Mouse (Mus musculus): ENCODE results near the gene Mlip. TPM values are rescaled to one million over a fixed set of nuclear protein-coding genes. Genes with fewer than 3 reads are reported as not detected.

Gene Mlip
- polyA plus RNA-seq (2015; fragmentation: Nextera tagmentation; extraction: Ambion mirVana): 72.8 and 94.7 TPM in 2 replicates

DNA sequence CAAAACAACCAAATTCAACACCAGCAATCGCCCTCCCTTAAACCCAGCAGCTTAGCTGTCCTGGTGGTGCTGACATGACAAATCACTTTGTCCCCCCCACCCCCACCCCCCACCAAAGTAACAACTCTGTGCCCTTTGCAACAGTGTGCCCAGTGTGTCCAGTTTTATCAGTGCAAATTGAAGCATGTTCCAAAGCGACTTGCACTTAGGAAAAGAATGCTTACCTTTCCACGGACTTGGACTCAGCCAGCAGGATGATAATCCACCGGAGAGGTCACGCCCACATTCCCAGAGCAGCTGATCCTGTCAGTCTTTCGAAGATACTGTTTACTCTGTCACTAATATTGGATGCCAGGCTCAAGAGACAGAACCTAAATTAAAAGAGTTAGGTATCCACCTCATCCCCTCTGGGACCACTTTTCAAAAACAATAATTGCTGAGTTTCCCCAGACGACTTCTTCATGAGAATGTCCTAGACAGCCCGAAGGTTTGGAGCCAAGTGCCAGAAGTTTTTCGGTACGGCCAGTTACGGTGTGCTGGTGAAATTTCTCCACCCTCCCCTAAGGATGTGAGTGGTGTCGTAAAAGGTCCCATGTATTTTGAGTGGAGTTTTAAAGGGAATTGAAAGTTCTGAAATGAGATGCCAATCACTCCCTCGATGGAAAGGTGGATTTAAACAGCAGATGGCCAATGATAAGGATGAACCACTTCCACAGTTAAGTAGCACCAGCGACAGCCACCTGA, at the start of gene Mlip:
Mlip (minus strand) TSS at position 538 of the 744 bp plus-strand sequence.
- no peaks in the 10 kb centered on the region for H3K9me3 ChIP-seq (replicated peaks)
- 23% methylated on average over 14 of the region's 14 CpGs for WGBS
- H3K9ac ChIP-seq: no peak within 1 kb of the TSS
- peak; percentile 59; the same call in 1 of the 2 replicates for ATAC-seq (replicated peaks; ENCODE audit: insufficient number of reproducible peaks, insufficient read depth, low FRiP score, low read depth)
- H3K27me3 ChIP-seq: no peaks in the 10 kb centered on the region
- H3K4me3 ChIP-seq: peak within 1 kb of the TSS; percentile 23
- peak within 1 kb of the TSS; percentile 58 for H3K27ac ChIP-seq
- peak within 1 kb of the TSS; percentile 44 for H3K4me2 ChIP-seq
- 0 out of 2 replicates have a peak, but pooled peaks cover 2% of the 10 kb centered on the region for H3K4me1 ChIP-seq (replicated peaks)
- H3K36me3 ChIP-seq: no peaks in the 10 kb centered on the region

DNA sequence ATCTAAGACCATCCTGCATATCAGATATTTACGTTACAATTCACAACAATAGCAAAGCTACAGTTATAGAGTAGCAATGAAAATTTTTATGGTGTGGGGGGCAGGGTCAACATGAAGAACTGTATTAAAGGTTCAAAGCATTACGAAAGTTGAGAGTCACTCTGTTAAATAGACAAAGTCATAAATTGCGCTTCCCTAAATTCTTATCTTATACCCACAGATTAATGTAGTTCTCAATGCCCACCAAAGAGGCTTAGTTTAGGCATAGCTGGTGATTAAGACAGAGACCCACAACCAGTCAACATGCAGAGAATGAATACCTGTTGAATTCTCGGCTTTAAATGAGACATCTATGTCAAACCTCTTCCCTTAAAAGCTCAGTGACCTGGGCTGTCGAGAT, 47.0 kb upstream of the Mlip start:
- Histone ChIP-seq H3K27me3 (no peaks in the 10 kb centered on the region), H3K4me3 (no peak overlapping the region), H3K4me2 (no peak overlapping the region), H3K27ac (no peak overlapping the region), H3K9me3 (replicated peaks) (no peaks in the 10 kb centered on the region), H3K9ac (no peak overlapping the region), H3K36me3 (no peaks in the 10 kb centered on the region), H3K4me1 (replicated peaks) (no peaks in the 10 kb centered on the region)
- 92% methylated on average over 5 of the region's 5 CpGs for WGBS
- ATAC-seq (replicated peaks; ENCODE audit: insufficient number of reproducible peaks, insufficient read depth, low FRiP score, low read depth): no peak

DNA sequence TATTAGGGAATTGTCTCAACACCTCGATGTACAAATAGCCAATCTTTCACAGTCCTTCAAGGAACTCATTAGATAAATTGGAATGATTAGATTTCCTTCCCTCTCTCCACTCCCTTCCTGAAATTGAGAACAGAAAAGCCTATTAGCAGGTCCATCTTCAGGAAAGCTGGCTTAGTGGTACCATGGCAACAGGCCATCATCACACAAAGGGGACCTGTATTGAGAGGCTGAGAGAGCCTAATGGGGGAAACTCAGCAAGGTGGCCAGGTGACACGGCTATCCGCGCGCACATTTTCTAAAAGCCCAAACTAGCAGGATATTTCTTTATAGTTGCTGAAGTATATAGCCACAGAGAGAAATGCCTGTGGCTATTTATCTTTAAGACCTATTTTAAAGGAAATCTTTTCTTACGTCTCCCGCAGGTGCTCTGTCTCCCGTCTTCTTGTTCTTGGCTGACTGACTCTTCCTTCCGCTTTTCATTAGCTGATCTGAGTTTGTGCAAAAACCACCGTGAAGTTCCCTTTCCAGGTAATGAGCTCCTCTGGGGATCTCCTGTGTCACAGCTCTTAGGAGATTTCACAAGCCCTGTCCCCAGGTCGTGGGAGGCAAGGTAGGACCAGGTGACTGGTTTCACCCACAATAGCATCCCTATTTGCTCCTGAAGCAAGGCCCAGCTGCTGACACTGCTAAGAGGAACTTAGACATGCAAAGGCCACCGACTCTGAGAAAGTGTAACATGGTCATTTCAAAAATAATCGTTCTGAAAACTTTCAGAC, 46.3 kb upstream of the Mlip start:
- 75% methylated on average over 13 of the region's 13 CpGs for WGBS
- no peak overlapping the region for H3K4me3 ChIP-seq
- no peaks in the 10 kb centered on the region for H3K36me3 ChIP-seq
- H3K9me3 ChIP-seq (replicated peaks): no peaks in the 10 kb centered on the region
- no peak overlapping the region for H3K27ac ChIP-seq
- H3K9ac ChIP-seq: no peak overlapping the region
- no peak for ATAC-seq (replicated peaks; ENCODE audit: insufficient number of reproducible peaks, insufficient read depth, low FRiP score, low read depth)
- H3K4me2 ChIP-seq: no peak overlapping the region
- no peaks in the 10 kb centered on the region for H3K4me1 ChIP-seq (replicated peaks)
- H3K27me3 ChIP-seq: no peaks in the 10 kb centered on the region

DNA sequence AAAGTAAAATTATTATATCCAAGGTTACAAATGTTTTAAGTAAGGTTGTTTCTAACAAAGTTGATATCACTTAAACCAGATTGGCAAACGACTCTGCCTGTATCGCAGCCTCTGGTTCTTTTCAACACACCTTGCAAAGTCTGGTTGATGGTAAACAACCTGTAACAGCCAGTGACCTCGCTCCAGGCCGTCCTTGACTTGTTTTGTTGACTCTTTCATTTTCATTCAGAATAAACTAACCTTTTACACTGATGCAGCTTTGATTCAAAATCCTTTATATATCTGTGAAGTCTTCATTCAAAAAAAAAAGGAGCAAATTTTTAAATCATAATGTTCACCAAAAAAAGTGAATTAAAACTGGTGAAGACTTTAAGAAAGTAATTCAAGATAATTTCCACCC, 44.3 kb upstream of the Mlip start:
- no peak for ATAC-seq (replicated peaks; ENCODE audit: insufficient number of reproducible peaks, insufficient read depth, low FRiP score, low read depth)
- Histone ChIP-seq H3K36me3 (no peaks in the 10 kb centered on the region), H3K4me1 (replicated peaks) (no peaks in the 10 kb centered on the region), H3K4me3 (no peak overlapping the region), H3K9me3 (replicated peaks) (no peaks in the 10 kb centered on the region), H3K4me2 (no peak overlapping the region), H3K9ac (no peak overlapping the region), H3K27me3 (no peaks in the 10 kb centered on the region), H3K27ac (no peak overlapping the region)
- 56% methylated on average over 4 of the region's 4 CpGs for WGBS

DNA sequence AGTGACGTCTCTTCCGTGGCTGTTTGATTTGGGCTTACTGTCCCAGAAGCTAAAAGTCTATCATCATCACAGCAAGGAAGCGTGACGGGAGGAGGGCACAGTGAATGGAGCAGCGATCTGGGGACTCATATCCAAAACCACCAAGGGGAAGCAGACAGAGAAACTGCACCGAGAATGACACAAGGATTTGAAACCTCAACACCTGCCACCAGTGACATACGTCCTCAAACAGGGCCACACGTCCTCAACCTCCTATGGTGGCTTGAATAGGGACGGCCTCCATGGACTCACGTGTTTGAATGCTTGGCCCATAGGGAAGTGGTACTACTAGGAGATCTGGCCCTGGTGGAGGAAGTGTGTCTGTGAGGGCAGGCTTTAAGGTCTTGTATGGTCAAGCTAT, 38.5 kb upstream of the Mlip start:
- ATAC-seq (replicated peaks; ENCODE audit: insufficient number of reproducible peaks, insufficient read depth, low FRiP score, low read depth): no peak
- Histone ChIP-seq H3K27ac (no peak overlapping the region), H3K9me3 (replicated peaks) (no peaks in the 10 kb centered on the region), H3K4me1 (replicated peaks) (no peaks in the 10 kb centered on the region; the same call in 1 of the 2 replicates), H3K9ac (no peak overlapping the region), H3K27me3 (no peaks in the 10 kb centered on the region), H3K36me3 (no peaks in the 10 kb centered on the region), H3K4me2 (no peak overlapping the region), H3K4me3 (no peak overlapping the region)
- 92% methylated on average over 10 of the region's 10 CpGs for WGBS

DNA sequence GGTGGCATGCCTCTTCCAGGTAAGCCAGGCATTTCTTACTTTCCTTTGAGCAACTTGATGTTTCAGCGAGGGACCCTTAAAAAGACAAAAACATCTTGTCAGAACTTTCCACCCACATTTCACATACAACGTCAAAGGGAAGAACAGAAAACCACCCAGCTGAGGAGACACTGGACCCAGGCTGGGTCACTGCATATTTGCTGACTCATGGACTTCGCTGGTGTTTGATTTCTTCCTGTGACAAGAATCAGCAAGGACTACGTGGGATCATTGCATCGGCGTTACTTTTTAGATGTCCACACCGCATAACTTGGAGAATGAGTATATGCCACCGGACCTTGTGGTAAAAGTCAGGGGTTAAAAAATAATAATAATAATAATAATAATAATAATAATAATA, 36.2 kb upstream of the Mlip start:
- H3K9me3 ChIP-seq (replicated peaks): no peaks in the 10 kb centered on the region
- no peak overlapping the region for H3K27ac ChIP-seq
- 87% methylated on average over 8 of the region's 8 CpGs for WGBS
- H3K9ac ChIP-seq: no peak overlapping the region
- H3K27me3 ChIP-seq: no peaks in the 10 kb centered on the region
- no peak overlapping the region for H3K4me3 ChIP-seq
- ATAC-seq (replicated peaks; ENCODE audit: insufficient number of reproducible peaks, insufficient read depth, low FRiP score, low read depth): no peak
- H3K4me1 ChIP-seq (replicated peaks): peaks cover 7% of the 10 kb centered on the region
- H3K36me3 ChIP-seq: no peaks in the 10 kb centered on the region
- no peak overlapping the region for H3K4me2 ChIP-seq

DNA sequence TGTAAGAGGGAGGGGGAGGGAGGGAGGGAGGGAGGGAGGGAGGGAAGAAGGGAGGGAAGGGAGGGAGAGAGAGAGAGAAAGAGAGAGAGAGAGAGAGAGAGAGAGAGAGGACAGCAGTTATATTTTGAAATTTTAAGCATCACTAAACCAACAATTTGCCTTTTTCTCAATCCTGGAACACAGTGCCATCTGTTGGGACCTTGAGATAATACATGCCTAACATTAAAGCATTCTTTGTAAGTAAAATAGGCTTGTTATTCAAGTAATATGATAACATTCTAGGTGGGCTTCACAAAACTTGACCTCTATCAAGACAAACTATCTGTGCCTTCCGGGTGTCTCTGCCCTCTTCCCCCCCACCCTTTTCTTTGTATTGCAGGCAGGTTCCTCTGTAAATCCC, 34.0 kb upstream of the Mlip start:
- ATAC-seq (replicated peaks; ENCODE audit: insufficient number of reproducible peaks, insufficient read depth, low FRiP score, low read depth): no peak
- H3K27ac ChIP-seq: no peak overlapping the region
- 29% methylated on average over 1 of the region's 1 CpGs for WGBS
- H3K36me3 ChIP-seq: no peaks in the 10 kb centered on the region
- no peak overlapping the region for H3K4me3 ChIP-seq
- H3K9me3 ChIP-seq (replicated peaks): no peaks in the 10 kb centered on the region
- H3K4me2 ChIP-seq: no peak overlapping the region
- no peaks in the 10 kb centered on the region for H3K27me3 ChIP-seq
- no peak overlapping the region for H3K9ac ChIP-seq
- peaks cover 7% of the 10 kb centered on the region for H3K4me1 ChIP-seq (replicated peaks)

DNA sequence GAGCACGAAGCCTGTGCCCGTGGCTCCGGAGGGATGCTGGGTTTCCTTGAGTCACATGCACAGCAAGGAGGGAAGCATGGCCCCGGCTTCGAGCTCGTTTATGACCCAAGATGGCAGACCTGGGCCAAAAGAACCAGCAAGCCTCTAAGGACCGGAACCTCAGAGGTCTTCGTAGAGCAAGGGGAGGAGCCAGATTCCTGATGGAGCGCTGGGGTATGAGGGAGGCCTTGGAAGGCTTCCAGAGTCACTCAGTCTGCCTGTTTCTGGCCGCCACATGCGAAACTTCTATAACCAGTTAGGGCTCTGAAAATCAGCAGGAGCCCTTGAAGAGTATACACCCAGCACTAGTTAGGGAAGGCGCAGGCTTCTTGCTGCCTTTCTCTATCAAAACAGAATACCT, 32.8 kb upstream of the Mlip start:
- WGBS: 50% methylated on average over 12 of the region's 12 CpGs
- H3K27me3 ChIP-seq: no peaks in the 10 kb centered on the region
- no peak overlapping the region for H3K9ac ChIP-seq
- no peaks in the 10 kb centered on the region for H3K9me3 ChIP-seq (replicated peaks)
- H3K4me1 ChIP-seq (replicated peaks): peaks cover 7% of the 10 kb centered on the region
- peak overlapping the region; percentile 32 for H3K27ac ChIP-seq
- ATAC-seq (replicated peaks; ENCODE audit: insufficient number of reproducible peaks, insufficient read depth, low FRiP score, low read depth): peak; percentile 32; the same call in 1 of the 2 replicates
- H3K4me2 ChIP-seq: peak overlapping the region; percentile 60
- H3K4me3 ChIP-seq: peak overlapping the region; percentile 30
- H3K36me3 ChIP-seq: no peaks in the 10 kb centered on the region

DNA sequence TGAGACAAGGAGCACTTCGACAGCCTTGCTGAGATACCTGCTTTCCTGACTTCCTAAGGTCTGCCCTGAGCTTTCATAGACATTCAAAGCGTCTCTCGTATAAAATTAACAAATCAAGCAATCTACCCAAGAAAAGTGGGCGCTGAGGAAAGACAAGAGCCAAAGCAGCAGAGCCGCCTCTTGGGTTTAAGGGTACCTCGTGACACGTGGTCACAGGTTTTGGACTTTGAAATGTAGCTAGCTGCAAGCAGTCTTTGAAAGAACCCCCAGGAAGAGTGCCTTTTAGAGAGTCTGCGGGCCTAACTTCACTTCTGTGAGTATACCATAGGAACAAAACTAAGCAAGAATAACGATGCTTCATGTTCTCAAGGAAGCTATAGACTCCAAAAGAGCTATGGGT, 31.9 kb upstream of the Mlip start:
- Histone ChIP-seq H3K4me3 (no peak overlapping the region), H3K36me3 (no peaks in the 10 kb centered on the region), H3K4me2 (no peak overlapping the region), H3K9ac (no peak overlapping the region), H3K27ac (no peak overlapping the region), H3K9me3 (replicated peaks) (no peaks in the 10 kb centered on the region), H3K4me1 (replicated peaks) (peaks cover 7% of the 10 kb centered on the region), H3K27me3 (no peaks in the 10 kb centered on the region)
- no peak for ATAC-seq (replicated peaks; ENCODE audit: insufficient number of reproducible peaks, insufficient read depth, low FRiP score, low read depth)
- 83% methylated on average over 9 of the region's 9 CpGs for WGBS

DNA sequence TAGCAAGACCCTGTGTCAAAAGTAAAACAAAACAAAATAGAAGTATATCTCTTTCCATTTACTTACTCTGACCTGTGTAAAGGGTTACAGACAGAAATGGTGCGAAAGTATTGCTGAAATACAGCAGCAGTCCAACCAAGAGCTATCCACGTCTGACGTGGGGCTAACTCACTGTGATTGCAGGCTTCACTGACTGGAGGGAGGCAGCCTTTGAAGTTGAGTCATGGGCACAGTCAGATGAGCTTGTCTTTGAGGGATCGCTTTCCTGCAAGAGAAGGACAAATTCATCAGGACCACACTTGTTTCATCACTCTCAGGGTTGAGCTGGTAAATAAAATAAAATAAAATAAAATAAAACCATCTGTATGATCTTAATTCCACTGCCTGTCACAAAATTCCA, 31.2 kb upstream of the Mlip start:
- Histone ChIP-seq H3K27me3 (no peaks in the 10 kb centered on the region), H3K4me1 (replicated peaks) (peaks cover 7% of the 10 kb centered on the region), H3K27ac (no peak overlapping the region), H3K36me3 (no peaks in the 10 kb centered on the region), H3K4me3 (no peak overlapping the region), H3K9ac (no peak overlapping the region), H3K9me3 (replicated peaks) (no peaks in the 10 kb centered on the region), H3K4me2 (no peak overlapping the region)
- WGBS: 74% methylated on average over 4 of the region's 4 CpGs
- no peak for ATAC-seq (replicated peaks; ENCODE audit: insufficient number of reproducible peaks, insufficient read depth, low FRiP score, low read depth)

DNA sequence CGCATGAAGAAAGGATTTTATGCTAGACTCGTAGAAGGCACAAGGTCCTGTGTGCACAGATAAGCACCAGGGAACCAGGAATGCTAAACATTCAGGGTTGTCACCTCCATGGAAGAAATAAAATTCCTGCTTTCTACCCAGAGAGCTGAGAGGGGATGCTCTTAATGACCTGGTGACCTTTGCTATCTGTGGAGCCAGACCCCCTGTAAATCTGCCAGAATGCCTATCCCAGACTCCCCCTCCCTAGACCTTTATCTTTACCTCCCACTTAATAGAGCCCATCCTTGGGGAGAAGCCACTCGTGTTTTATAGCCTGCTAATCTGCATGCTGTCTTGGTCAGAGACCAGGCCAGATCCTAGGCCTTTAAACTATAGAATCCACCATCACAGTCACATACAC, 29.7 kb upstream of the Mlip start:
- ATAC-seq (replicated peaks; ENCODE audit: insufficient number of reproducible peaks, insufficient read depth, low FRiP score, low read depth): no peak
- Histone ChIP-seq H3K36me3 (no peaks in the 10 kb centered on the region), H3K27ac (no peak overlapping the region), H3K9ac (no peak overlapping the region), H3K27me3 (no peaks in the 10 kb centered on the region), H3K4me1 (replicated peaks) (peaks cover 13% of the 10 kb centered on the region), H3K4me2 (no peak overlapping the region), H3K9me3 (replicated peaks) (no peaks in the 10 kb centered on the region), H3K4me3 (no peak overlapping the region)
- WGBS: 50% methylated on average over 3 of the region's 3 CpGs

All from heart, embryonic 15.5 days (tissue).